Mouse (Mus musculus) lung, postnatal 4 days (tissue): ENCODE results near the gene Pnmt.

Experiments
- DNase-seq, 2 experiments: peaks; one replicate each; pipeline ENCODE4 v3.0.0; 2021

The Pnmt gene

DNA sequence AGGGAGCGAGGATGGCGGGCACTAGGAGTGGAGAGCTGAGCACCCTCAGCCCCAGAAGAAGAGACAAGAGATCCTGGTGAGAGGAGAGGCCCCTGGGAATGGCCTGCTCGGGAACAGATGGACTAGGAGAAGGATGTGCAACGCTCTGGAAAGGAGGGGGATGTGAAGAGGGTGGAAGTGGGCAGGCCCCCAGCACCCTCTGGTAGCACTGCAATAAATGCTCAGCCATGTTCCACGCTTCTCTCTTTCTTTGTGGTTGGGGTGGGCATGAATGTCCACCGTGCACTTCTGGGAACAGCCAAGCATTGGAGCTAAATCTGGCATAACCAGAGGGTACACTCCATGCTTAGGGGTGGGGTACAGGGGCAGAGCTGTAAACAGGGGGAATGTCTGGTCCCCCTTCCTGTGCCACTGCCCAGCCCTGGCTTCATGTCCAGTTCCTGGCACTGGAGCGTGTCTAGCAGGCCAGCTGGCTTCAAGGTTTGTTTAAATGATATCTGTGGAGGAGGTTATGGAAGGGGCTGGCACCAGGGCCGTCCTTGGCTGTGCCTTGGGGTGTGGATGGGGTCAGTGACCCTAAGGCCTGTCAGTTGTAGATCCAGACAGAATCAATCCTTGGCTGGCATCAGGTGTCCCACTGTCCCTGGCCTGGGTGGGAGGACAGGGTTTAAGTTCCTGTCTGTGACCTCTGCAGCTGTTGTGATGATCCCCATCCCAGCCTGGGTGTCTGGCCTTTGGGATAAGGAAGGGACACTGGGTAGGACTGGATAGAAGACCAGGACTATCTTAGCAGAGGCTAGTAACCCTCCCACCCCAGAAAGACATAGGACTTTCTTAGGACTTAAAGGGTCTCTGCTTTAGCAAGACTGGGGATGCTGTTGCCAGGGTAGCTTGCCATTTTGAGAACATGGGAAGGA is 1.3 kb upstream of the Pnmt start:
- DNase-seq = peak in 1 of 2 experiments; percentile 21

DNA sequence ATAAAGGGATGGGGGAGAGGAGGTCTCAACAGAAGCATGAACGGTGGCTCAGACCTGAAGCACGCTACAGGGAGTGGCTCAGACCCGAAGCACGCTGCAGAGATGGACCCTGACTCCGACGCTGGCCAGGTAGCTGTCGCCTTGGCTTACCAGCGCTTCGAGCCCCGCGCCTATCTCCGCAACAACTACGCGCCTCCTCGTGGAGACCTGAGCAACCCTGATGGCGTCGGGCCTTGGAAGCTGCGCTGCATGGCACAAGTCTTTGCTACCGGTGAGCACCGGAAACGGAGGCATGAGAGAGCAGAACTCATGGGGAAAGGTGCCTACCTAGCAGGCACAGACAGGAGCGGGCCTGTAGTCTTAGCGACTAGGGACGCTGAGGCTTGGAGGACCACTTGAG is 346 bp downstream of the Pnmt start:
- DNase-seq = peak in 1 of 2 experiments; percentile 21

DNA sequence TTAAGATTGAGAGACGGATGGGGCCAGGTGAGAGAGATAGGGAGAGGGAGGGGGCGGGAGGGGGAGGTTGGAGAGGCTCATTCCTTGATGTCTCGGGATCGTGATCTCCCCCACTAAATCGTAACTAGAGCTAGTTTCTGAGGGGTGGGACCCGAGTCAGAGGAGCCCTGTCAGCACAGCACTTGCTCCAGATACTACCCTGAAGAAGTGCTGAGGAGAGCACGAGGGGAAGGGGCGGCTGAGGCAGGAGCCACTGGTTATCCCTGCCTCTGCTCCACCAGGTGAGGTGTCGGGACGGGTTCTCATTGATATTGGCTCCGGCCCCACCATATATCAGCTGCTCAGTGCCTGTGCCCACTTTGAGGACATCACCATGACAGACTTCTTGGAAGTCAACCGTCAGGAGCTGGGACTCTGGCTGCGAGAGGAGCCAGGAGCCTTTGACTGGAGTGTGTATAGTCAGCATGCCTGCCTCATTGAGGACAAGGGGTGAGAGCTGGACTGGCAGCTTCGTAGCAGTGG is 867 bp downstream of the Pnmt start:
- peak in 1 of 2 experiments; percentile 17 for DNase-seq

DNA sequence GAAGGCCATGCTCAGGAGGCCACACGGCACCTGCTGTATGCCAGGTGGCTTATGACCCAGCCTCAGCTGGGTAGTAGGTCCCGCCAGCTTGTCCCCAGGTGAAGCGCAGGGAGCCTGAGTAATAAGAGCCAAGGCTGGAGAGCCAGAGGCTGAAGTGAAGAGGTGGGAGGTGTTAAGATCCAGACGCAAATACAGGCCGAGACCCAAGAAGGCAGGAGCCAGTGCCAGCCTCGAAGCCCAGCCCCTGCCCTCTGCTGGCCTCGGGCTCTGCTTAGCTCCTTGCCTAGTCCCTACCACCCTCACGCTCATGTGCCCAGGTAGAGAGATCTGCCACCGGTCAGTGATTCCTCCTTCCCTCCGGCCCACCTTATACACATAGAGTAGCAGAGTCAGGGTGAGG is 2.0 kb downstream of the Pnmt start:
- peak in 1 of 2 experiments; percentile 54 for DNase-seq

DNA sequence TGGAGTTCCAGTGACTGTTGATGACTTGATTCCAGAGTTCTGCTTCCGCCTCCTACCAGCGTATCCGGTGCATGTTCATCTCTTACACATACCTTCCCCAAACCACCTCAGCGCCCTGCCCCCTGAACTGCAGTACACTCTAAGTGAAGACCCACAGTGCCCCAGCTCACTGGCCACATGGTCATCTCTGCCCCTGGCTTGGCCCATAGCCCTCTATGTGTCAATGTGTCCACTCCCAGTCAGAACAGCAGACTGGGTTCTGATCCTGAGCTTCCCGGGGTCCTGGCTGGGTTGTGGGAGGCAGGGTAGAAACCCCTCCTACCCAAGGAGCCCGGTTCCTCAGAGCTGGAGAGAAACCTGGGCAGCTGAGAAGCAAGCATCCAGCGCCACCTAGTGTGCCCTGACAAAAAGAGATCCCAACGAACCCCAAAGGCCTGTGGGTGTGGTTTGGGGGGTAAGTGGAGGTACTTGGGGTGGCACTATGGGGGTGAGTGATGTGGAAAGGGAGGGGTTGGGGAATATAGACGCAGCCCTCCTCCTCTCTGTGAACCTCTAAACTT is 3.1 kb downstream of the Pnmt start:
- peak; percentile 46 to 68 for DNase-seq

DNA sequence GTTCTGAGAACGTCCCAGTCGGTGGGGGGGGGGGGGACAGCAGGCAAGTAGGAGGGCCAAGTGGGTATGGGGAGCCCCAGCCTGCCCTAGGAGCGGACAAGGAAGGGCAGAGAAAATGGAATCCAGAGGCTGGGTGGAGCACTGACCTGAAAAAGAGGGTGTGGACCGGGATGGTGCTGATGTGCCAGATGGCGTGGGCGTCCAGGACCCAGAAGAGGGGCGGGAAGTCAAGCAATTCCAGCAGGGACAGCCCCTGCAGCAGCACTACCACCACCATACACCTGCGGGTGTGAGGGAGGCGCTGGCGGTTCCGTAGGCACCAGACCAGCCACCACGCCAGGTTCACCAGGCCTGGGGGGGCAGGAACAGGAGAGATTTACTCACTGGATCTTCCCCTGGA is 3.9 kb downstream of the Pnmt start:
- DNase-seq = no peak

DNA sequence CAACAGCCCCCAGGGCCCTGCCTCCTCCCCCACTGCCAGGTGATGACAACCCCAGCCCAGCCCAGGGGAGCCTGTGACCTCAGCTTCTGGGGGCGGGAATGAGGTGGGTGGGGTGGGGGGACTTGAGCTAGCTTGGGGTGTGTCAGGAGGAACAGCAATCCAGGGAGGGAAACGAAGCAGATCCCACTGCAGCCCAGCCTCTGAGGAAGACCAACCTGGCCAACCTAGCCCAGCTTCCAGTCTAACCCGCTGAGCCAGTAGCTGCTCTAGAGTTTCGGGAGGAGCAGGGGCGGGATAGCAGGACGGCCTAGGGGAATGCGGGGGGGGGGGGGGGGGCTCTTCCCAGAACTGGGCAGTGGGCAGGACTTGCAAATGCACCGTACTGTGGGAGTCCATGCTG is 5.8 kb downstream of the Pnmt start:
- peak in 1 of 2 experiments; percentile 29 for DNase-seq

DNA sequence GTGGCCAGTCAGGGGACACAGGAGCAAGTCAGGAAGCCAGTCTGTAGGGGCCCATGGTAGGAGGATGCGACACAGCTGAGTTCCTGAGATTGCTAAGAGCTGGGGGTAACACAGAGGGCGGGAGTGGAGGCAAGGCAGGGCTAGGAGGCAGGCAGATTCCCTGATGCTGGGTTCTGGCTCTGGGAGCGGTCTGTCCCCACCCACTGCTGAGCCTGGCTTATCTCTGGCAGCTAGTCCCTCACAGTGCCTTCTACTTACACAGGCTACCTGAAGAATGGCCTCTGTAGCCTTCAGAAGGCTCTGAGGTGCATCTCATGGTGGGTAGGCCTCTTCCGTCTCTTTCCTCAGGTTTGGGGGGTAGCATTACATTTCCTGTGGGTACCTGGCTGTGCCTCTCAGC is 6.4 kb downstream of the Pnmt start:
- DNase-seq = peak in 1 of 2 experiments; percentile 20

DNA sequence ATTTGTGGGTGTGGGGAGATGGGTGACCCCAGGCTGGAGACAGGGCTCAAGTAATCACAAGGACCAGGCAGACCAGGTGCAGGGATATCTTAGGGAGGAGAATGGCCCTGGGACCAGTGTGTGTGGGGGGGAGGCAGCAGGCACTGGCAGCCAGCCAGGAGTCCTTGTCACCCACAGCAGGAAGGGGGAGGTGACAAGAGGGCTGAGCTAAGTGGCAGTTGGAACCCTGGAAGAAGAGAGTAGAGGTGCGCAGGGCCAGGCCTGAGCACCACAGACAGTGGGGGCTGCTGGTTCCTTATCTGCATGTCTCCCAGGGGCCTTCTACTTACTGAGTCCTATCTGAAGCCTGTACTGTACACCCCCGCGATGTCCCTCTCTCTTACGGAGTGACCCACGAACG is 7.1 kb downstream of the Pnmt start:
- DNase-seq = peak; percentile 71 to 79

DNA sequence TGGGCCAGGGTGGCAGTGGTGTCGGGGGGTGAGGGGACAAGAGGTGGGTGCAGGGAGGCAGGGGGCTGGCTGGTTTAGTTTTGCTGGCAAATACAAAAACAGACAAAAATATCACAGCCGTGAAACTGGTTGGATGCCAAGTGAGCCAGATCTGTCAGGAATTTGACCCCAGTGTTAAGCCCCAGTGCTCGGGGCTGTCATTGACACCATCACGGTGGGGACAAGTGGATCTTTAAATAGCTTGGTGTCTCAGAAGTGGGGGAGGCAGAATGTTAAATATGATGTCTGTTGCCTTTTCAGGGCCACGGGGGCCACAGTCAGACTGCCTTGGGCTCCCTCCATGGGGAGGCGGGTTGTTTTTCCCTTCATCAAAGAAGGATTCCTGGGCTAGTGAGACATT is 8.1 kb downstream of the Pnmt start:
- DNase-seq = peak in 1 of 2 experiments; percentile 22

DNA sequence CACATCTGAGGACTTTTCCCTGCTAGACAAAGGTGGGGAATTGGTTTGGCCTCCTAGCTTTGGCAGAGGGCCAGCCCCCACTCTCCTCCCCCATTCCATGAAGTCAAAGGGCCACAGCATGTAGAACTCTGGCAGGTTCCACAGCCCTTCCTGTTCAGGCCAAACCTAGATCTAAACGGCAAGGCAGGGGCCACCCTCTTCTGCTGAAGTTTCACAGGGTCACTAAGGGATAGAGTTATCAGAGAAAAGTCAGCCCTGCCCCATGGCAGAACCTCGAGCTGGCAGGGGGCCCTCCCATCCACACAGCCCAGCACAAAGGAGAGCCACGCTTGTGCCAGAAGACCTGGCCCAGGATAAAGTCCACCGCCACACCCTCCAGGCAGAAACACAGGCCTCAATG is 8.8 kb downstream of the Pnmt start:
- DNase-seq = peak in 1 of 2 experiments; percentile 48

DNA sequence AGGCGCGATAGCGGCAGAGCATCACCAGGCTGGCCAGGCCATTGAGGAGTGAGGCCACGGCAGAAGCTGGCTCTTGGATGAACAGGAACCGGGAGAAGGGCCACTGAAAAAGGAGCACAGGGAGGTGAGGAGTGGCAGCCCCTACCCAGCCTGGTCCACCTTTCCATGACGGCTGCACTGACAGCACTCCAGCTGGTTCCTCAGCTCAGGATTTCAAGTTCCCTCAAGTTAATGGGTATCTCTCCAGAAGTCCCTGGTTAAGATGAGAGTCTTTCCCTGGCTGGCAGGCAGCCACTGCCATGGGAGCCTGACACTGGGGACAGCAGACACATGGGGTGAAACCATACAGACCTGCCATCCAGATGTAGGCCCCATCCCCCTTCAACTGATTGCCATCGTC is 11.7 kb downstream of the Pnmt start:
- DNase-seq = peak in 1 of 2 experiments; percentile 19

DNA sequence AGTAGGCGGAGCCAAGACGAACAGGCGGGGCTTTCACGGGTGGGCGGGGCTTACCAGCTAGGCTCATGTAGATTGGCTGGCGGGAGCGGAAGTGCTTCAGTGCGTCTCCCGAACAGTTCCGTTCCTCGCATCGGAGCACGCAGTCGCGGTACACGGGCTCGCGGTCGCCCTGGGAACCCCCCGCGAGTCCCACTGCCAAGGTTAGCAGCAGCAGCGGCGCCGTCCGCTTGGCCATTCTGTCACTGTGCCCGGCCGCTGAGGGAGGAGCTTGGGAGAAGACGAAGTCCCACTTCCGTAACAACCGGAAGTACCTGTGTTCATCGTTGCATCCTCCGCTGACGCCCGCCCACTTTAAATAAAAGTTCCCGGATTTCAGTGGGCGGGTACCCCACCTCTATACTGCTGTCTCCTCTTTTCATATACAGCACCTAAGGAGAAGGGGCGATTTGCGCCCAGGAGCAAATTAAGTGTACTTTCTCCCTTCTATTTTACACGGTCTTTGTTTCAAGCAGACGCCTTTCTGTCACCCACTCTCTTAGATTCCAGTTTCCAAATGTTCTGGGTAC is 14.0 kb downstream of the Pnmt start, which contains the start of gene Pgap3:
Gene Pgap3 (minus strand): TSS at position 330 of the 566 bp plus-strand sequence.
- DNase-seq = peak; percentile 89 to 94

DNA sequence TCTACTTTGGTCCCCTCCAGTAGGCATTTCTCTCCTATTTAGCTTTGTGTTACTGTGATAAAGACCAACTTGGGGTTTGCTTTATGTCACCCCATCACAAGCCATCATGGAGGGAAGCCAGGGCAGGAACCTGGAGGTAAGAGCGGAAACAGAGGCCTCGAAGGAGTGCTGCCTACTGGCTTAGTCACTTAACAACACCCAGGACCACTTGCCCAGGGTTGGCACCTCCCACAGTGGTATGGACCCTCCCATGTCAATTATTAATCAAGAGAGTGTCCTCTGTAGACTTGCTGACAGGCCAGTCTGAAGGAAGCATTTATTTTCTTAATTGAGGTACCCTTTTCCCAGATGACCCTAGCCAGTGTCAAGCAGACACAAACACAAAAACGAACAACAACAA is 14.6 kb downstream of the Pnmt start:
- peak in 1 of 2 experiments; percentile 28 for DNase-seq

DNA sequence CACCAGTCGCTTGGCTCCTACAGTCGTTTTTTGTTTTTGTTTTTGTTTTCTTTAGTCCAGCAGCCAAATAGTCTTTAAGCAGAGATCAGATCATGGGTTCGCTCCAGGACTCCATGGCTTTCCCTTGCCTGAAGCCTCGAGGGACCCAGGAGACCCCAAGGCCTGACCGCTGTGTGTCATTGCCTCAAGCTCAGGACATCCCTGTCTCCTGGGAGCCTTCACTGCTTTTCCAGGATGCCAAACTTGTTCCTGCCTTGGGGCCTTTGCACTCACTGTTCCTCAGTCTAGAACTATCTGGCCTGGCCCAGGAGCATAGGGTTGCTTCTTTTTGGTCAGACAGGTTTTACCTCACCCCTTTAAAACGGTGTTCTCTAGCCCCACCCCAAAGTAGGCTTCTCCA is 20.4 kb downstream of the Pnmt start:
- DNase-seq = no peak

DNA sequence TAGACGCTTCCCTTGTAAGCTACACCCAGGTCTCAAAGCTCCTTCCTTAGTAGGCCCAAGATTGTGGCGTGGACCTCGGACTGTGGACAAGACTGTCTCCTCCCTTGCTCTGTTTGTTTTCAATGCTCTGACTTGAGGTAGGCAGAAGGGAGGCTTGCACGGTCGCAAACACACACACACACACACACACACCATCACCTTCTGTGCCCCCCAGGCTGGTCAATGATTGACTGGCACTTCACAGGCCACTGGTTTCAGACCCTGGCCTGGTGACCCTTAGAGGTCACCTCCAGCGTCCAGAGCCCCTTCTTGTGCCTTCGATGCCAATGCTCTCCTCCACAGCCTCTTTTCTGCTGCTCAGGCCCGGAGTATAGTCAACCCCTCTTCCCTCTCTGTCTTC is 22.6 kb downstream of the Pnmt start:
- DNase-seq = no peak

DNA sequence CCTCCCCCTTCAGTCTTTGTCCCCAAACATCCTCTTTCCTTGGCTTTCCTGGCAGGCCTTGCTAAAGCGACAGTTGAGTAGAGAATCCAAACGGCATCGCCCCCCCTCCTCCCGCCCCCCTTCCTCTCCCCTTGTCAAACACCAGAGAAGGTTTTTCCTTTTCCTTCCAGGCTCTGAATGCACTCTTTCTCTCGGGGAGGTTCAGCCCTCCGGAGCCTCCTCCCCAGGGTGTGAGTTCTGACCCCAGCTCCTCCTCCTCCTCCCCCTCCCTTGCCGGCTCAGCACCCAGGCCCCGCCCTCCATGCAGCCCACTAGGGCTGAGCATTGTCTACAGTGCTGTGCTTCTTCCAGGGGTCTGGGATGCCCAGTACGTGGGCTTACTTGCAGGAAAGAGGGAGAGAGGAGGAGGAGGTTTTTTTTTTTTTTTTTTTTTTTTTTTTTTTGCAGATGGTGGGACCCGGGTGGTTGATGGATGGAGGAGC is 23.1 kb downstream of the Pnmt start:
- DNase-seq = peak; percentile 56 to 75

DNA sequence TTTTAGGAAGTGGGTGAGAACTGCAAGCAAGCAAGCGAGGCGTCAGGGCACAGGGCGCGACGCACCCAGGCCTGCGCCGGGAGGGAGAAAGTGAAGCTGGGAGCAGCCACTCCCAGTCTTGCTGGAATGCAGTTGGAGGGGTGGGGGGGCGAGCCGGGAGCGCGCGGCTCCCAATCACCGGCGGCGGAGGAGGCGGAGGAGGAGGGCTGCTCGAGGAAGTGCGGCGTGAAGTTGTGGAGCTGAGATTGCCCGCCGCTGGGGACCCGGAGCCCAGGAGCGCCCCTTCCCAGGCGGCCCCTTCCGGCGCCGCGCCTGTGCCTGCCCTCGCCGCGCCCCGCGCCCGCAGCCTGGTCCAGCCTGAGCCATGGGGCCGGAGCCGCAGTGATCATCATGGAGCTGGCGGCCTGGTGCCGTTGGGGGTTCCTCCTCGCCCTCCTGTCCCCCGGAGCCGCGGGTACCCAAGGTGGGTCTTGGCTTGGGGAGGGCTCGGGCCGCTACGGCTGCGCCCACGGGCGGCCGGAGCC is 26.1 kb downstream of the Pnmt start, which contains the start of gene Erbb2:
Gene Erbb2 (plus strand): TSS at position 198 of the 524 bp plus-strand sequence.
- DNase-seq = peak; percentile 85 to 91

DNA sequence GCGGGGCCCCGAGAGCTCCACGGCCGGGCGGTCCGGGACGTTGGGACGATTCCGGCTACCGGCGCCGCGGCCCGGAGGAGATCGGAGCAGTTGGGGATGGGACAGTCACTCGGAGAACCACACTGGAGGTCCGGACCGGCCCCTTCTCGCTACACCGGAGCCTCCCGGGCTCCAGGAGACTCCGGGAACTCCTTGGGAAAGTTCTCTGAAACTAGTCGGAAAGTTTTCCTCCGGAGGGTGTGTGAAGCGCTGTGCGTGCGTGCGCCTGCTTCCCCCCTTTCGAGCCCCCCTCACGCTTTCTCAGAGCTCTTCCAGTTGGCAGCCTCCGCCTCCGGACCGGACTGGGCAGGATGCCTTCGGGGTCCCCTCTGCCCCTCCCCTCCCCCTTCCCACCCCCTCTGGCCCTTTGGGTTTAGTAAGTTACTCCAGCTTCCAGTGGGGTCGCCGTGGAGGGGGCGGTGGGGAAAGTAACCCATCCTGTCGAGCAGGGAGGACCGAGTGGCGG is 26.6 kb downstream of the Pnmt start:
- DNase-seq = peak; percentile 50 to 68

DNA sequence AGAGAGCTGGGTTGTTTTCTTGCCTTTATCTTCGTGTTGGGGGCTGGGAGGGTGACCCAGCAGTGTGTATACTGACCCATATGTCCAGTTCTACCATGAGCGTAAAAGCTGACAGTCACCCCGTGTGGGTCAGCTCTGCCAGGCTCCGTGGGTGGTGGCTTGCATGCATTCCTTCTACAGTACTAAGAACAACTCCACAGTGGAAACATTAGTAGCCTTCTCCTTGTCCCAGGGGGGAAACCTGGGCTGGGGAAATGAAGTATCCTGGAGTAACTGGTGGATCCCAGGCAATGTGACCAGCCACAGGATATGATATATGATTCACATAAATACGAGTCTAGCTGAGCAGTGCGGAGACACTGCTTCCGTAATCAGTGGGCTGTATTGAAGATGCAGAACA is 27.5 kb downstream of the Pnmt start:
- peak in 1 of 2 experiments; percentile 24 for DNase-seq

DNA sequence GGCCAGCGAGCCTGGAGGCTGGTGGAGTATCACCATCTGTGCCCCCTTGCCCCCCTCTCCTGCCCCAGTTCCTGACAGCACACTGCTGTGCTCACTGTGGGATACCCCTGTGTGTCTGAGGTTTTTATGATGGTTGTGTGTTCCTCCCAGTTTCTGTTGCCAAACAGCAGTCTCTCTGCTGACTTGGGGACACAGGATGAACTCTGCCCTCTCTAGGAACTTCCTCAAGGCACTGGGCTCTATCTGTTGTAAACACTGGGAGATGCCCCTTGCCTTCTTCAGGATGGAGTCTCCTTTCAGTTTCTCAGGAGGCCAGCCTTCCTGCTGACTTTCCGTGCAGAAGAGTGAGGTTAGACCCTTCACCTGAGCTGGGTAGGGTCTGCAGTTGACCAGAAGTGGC is 27.9 kb downstream of the Pnmt start:
- DNase-seq = peak in 1 of 2 experiments; percentile 14

DNA sequence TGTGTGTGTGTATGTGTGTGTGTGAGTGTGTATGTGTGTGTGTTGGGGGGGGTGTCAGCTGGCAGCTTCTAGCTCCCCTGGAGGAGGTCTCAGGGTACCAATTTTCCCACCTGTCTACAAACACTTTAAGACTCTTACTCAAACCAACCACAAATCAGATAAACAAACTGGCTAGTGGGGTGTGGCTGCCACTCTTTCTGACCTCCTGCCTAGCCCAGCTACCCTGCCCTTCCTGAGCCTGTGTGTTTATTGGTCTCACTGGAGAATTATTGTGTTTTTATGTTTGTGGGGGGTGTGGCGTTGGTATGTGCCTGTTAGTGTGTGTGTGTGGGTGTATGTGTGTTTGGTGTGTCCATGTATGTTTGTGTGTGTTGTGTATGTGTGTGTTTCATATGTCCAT is 30.8 kb downstream of the Pnmt start:
- no peak for DNase-seq

DNA sequence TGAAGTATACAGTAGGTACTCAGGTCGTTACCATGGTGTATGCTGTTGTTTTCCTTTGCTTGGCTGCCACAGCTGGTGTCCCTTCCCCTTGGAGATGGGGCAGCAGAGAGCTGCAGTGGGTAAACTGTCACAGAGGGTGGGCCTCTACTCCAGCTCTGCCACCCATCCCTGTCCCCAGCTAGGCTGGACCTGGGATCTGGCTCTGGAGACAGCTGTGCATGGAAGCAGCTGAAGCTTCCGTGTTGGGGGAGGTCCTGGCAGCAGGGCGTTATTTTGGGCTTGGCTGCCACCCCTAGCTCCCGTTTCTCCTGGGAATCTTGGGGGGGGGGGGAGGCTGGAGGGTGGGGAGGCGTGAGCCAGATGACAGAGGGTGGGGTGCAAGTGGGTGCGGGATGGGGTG is 32.0 kb downstream of the Pnmt start:
- no peak for DNase-seq
